Mouse (Mus musculus): ENCODE measurements around the gene Dner. TPM values are rescaled to one million over a fixed set of nuclear protein-coding genes. Genes with fewer than 3 reads are reported as not detected.
A peak's percentile ranks its signal among the peaks of the same experiment; 100 is the strongest.

Gene Dner
- polyA plus RNA-seq, 1 experiment from 2014 or later: 0.38 TPM

DNA sequence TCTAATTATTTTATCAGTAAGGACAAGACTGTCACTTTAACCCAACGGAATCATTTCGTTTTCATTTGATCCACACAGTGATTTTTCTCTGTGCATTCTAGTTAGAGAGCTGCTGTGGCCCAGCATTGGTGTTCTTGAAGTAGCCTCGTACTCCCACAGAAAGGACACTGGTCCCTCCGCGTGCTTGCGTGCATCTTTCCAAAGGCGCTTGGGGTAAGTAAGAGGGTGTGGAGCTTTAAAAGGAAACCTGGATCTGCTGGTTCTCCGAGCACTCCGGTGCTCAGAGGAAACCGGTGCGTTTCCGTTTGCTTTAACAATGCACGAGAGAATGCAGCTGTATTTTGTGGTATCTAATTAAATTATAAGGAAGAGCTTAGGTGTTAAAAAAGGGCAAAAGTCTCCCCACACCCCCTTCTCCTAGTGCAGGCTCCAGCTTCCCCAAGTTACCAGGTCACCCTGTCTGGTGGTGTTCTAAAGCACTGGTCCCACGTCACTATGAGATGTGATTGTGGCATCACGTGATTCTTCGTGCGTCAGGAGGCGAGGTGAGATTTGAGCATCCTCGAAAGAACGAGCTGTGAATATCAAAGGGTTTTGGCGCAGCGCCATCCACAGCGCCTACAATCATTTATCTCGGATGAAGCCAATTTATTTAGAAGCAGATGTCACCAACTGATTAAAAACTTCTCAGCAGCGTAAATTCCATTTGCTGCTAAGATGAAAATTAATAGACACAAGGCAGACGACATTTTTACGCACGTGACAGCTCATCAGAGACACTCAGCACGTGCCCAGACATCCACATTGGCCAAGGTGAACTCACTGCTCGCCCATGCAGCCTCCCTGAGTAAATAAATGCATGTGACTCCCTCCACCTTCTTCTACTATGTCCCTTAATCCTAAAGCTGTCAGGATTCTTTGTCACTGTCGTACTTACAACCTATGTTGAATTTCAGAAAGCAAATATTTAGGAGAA lies 14.1 kb upstream of the Dner start:
- H3K4me1 ChIP-seq (ENCODE audit: control insufficient read depth, insufficient read depth, low read length): peaks cover 7% of the 10 kb centered on the region
- H3K27me3 ChIP-seq (ENCODE audit: control insufficient read depth, insufficient read depth, low read length): 0 out of 2 replicates have a peak, but pooled peaks cover 8% of the 10 kb centered on the region
- H3K27ac ChIP-seq (ENCODE audit: low read length): no peak overlapping the region
- no peak for ATAC-seq (replicated peaks; ENCODE audit: extremely low read depth, insufficient read depth, low FRiP score)
- H3K36me3 ChIP-seq (ENCODE audit: control insufficient read depth, insufficient read depth): no peaks in the 10 kb centered on the region
- no peak overlapping the region for H3K9ac ChIP-seq (ENCODE audit: low read length)
- peak overlapping the region; percentile 20 for H3K4me3 ChIP-seq (ENCODE audit: low read length)
- no peaks in the 10 kb centered on the region for H3K9me3 ChIP-seq (replicated peaks; ENCODE audit: control insufficient read depth, low read length)
- 12% methylated on average over 31 of the region's 31 CpGs for WGBS
- H3K4me2 ChIP-seq (ENCODE audit: low read depth, low read length): peak overlapping the region; percentile 49

DNA sequence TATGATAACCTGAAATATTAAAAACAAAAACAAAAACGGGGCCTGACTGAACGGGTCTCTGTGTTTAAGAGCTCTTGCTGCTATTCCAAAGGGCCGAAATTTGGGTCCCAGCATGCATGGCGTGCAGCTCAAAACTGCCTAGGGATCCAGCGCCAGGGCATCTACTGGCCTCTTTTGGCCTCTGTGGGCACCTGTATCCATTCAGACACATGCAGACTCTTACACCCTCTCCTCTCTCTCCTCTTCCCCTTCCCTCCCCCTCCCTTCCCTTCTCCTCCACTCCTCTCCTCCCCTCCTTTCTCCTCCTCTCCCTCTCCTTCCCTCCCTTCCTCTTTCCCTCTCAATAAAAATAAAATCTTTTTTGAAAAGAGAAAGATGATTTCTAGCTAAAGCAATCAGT lies 13.4 kb upstream of the Dner start:
- H3K27me3 ChIP-seq (ENCODE audit: control insufficient read depth, insufficient read depth, low read length): 0 out of 2 replicates have a peak, but pooled peaks cover 8% of the 10 kb centered on the region
- WGBS: 29% methylated on average over 5 of the region's 5 CpGs
- no peak overlapping the region for H3K4me3 ChIP-seq (ENCODE audit: low read length)
- peak overlapping the region; percentile 49; the same call in 1 of the 2 replicates for H3K4me2 ChIP-seq (ENCODE audit: low read depth, low read length)
- H3K36me3 ChIP-seq (ENCODE audit: control insufficient read depth, insufficient read depth): no peaks in the 10 kb centered on the region
- peaks cover 7% of the 10 kb centered on the region for H3K4me1 ChIP-seq (ENCODE audit: control insufficient read depth, insufficient read depth, low read length)
- ATAC-seq (replicated peaks; ENCODE audit: extremely low read depth, insufficient read depth, low FRiP score): no peak
- no peaks in the 10 kb centered on the region for H3K9me3 ChIP-seq (replicated peaks; ENCODE audit: control insufficient read depth, low read length)
- no peak overlapping the region for H3K27ac ChIP-seq (ENCODE audit: low read length)
- H3K9ac ChIP-seq (ENCODE audit: low read length): no peak overlapping the region

DNA sequence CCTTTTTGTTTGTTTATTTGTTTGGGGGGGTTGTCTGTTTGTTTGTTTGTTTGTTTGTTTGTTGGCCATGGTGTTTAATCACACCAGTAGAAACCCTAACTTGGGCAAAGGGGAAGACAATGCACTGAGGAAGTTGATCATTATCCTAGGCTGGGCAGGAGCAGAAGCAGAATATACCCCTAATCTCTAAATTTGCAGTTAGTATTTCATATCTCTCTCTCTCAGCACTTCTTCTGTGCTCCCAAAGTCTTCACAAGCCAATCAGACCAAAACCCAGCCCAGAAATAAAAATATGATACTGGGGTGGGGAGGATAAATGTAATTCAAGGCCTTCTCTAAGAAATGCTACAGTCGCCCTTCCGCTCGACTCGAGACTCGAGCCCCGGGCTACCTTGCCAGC lies 4.2 kb upstream of the Dner start:
- WGBS: 96% methylated on average over 6 of the region's 6 CpGs
- ATAC-seq (replicated peaks; ENCODE audit: extremely low read depth, insufficient read depth, low FRiP score): no peak
- peaks cover 12% of the 10 kb centered on the region for H3K27me3 ChIP-seq (ENCODE audit: control insufficient read depth, insufficient read depth, low read length)

DNA sequence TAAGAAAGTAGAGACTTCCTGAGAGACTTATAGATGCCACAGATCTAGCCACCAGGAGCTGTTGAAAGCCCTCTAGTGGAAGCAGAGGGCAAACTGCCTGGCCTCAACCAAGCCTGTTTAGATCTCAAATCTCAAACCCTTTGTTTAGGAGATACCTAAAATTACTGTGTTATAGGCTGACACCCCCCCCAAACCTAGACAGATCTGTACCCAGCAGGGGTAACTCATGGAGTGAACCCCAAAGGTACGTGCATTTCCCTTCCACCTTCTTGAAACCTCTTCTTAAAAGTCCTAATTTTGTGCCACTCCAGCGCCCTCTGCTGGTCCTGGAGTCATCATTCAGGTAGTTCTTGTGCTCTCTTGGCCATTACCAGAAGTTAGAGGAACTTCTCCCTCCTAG lies 1.1 kb upstream of the Dner start:
- Histone ChIP-seq H3K9me3 (replicated peaks; ENCODE audit: control insufficient read depth, low read length) (no peaks in the 10 kb centered on the region), H3K36me3 (ENCODE audit: control insufficient read depth, insufficient read depth) (no peaks in the 10 kb centered on the region), H3K27ac (ENCODE audit: low read length) (no peak overlapping the region), H3K4me2 (ENCODE audit: low read depth, low read length) (no peak overlapping the region), H3K4me3 (ENCODE audit: low read length) (no peak overlapping the region), H3K9ac (ENCODE audit: low read length) (no peak overlapping the region), H3K27me3 (ENCODE audit: control insufficient read depth, insufficient read depth, low read length) (peaks cover 26% of the 10 kb centered on the region), H3K4me1 (ENCODE audit: control insufficient read depth, insufficient read depth, low read length) (peaks cover 3% of the 10 kb centered on the region; the same call in 1 of the 2 replicates)
- WGBS: 9% methylated on average over 2 of the region's 2 CpGs
- ATAC-seq (replicated peaks; ENCODE audit: extremely low read depth, insufficient read depth, low FRiP score): no peak

More for the DNA sequence above, 4.2 kb upstream of the Dner start:
- no peaks in the 10 kb centered on the region for H3K9me3 ChIP-seq (replicated peaks; ENCODE audit: control insufficient read depth, low read length)
- H3K4me2 ChIP-seq (ENCODE audit: low read depth, low read length): no peak overlapping the region
- H3K36me3 ChIP-seq (ENCODE audit: control insufficient read depth, insufficient read depth): no peaks in the 10 kb centered on the region
- no peak overlapping the region for H3K4me3 ChIP-seq (ENCODE audit: low read length)
- no peak overlapping the region for H3K27ac ChIP-seq (ENCODE audit: low read length)
- H3K4me1 ChIP-seq (ENCODE audit: control insufficient read depth, insufficient read depth, low read length): peaks cover 3% of the 10 kb centered on the region; the same call in 1 of the 2 replicates
- no peak overlapping the region for H3K9ac ChIP-seq (ENCODE audit: low read length)

DNA sequence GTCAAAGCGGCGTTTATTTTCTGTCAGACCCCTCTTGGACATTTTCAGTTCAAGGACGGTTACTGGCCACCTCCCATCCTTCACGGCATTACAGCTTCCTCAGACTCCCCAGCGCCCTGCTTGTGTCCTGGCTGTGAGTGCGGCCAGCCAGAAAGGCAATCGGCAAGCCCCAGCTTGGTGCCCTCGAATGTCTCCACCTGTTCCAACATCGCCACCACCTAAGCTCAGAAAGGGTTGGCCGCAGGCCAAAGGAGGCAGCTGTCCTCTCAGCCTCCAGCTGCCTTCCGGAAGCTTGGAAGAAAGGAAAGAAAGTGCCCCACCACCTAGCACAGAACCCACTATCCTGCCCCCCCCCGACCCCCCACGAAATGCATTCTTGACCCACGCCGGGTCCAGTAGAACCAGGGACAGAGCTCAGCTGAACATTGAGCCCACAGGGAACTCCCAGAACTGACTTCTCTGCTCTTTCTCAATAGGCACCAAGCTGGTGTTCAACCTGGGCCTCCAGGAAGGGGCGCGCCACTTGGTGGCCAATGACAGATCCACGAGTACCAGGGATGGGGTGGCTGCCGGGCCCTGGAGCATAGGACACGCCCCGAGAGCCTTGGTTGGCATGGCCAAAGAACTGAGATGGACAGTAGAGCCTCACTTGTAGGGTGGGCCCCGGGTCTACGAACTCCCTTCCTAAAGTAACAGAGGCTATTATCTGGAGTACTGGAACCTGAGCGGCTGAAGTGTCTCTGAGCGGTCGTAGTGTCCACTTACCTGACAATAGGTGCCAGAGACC lies 1.1 kb downstream of the Dner start:
- no peaks in the 10 kb centered on the region for H3K36me3 ChIP-seq (ENCODE audit: control insufficient read depth, insufficient read depth)
- no peak overlapping the region for H3K27ac ChIP-seq (ENCODE audit: low read length)
- peak overlapping the region; percentile 55 for H3K4me3 ChIP-seq (ENCODE audit: low read length)
- no peak for ATAC-seq (replicated peaks; ENCODE audit: extremely low read depth, insufficient read depth, low FRiP score)
- peaks cover 3% of the 10 kb centered on the region; the same call in 1 of the 2 replicates for H3K4me1 ChIP-seq (ENCODE audit: control insufficient read depth, insufficient read depth, low read length)
- 12% methylated on average over 26 of the region's 26 CpGs for WGBS
- H3K9ac ChIP-seq (ENCODE audit: low read length): no peak overlapping the region
- peaks cover 26% of the 10 kb centered on the region for H3K27me3 ChIP-seq (ENCODE audit: control insufficient read depth, insufficient read depth, low read length)
- no peaks in the 10 kb centered on the region for H3K9me3 ChIP-seq (replicated peaks; ENCODE audit: control insufficient read depth, low read length)
- peak overlapping the region; percentile 86 for H3K4me2 ChIP-seq (ENCODE audit: low read depth, low read length)

DNA sequence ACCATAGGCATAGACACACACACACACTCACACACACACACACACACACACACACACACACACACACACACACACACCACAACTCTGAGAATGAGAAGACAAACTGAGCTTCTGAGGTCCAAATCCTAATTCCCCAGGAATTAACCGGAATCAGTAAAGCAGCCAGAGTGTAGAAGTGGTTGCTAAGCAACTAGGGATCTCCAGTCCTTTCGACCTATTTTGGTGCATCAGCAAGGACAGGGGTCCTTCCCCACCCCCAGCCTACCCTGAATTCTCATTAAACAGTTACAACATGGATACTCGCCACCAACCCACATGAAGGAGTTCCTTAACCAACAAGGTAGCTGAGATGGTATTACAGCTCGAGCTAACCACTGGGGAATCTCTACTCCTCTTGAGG lies 18.1 kb downstream of the Dner start:
- Histone ChIP-seq H3K9ac (ENCODE audit: low read length) (no peak overlapping the region), H3K9me3 (replicated peaks; ENCODE audit: control insufficient read depth, low read length) (no peaks in the 10 kb centered on the region), H3K4me3 (ENCODE audit: low read length) (no peak overlapping the region), H3K36me3 (ENCODE audit: control insufficient read depth, insufficient read depth) (no peaks in the 10 kb centered on the region), H3K27ac (ENCODE audit: low read length) (no peak overlapping the region), H3K4me2 (ENCODE audit: low read depth, low read length) (no peak overlapping the region), H3K27me3 (ENCODE audit: control insufficient read depth, insufficient read depth, low read length) (no peaks in the 10 kb centered on the region), H3K4me1 (ENCODE audit: control insufficient read depth, insufficient read depth, low read length) (no peaks in the 10 kb centered on the region)
- WGBS: 53% methylated on average over 4 of the region's 4 CpGs
- no peak for ATAC-seq (replicated peaks; ENCODE audit: extremely low read depth, insufficient read depth, low FRiP score)

DNA sequence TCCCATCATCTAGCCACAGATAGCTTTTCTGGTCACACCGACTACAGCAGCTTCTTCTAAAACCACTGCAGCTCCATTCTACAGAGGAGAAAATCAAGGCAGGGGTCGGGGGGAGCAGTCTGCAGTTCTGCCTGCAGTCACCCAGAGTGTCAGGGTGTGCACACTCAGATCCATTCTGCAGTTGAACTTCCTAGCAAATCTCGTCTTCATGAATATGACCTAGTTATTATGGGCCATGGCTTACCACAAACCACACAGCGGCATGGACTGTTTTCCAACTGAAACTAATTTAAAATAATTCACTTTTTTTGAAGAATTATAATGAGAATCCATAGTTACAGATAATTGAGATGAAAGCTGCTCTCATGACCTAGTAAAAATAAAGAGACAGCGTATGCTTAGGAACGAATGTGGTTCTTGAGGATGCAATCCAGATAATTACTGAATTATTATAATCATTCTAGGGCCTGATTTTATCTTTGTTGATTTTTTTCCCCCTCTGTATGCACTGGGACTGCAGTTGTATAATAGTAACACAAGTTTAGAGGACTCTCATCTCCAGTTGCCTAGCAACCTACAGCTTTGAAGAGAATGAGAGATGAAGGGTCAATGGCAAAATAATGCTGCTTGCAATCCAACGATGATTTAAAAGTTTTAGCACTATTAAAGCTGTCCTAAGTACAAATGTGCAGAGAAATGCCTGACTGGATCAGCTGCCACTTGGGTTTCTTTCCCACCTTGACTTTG lies 27.7 kb downstream of the Dner start:
- no peak for ATAC-seq (replicated peaks; ENCODE audit: extremely low read depth, insufficient read depth, low FRiP score)
- no peak overlapping the region for H3K9ac ChIP-seq (ENCODE audit: low read length)
- WGBS: 76% methylated on average over 7 of the region's 7 CpGs
- no peak overlapping the region for H3K4me2 ChIP-seq (ENCODE audit: low read depth, low read length)
- H3K27me3 ChIP-seq (ENCODE audit: control insufficient read depth, insufficient read depth, low read length): no peaks in the 10 kb centered on the region
- no peaks in the 10 kb centered on the region for H3K36me3 ChIP-seq (ENCODE audit: control insufficient read depth, insufficient read depth)
- no peak overlapping the region for H3K27ac ChIP-seq (ENCODE audit: low read length)
- H3K9me3 ChIP-seq (replicated peaks; ENCODE audit: control insufficient read depth, low read length): no peaks in the 10 kb centered on the region
- H3K4me1 ChIP-seq (ENCODE audit: control insufficient read depth, insufficient read depth, low read length): no peaks in the 10 kb centered on the region
- H3K4me3 ChIP-seq (ENCODE audit: low read length): no peak overlapping the region

DNA sequence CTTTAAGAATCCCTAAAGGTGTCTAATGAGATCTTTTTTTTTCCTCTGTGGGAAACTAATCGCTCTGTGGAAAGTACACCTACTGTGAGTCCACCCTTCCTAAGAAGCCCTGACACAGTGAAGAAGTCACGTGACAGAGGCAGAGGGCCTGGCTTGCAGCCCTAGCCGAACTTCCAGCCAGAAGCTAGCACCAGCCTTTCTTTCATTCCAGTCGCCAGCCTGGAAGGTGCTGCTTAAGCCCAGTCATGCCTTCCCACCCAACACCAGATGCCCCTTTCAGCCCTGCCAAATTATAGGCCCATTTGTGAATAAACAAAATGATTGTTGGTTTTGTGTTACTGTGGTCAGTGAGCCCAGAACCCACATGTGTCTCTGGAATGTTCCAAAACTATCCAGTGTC lies 28.4 kb downstream of the Dner start:
- Histone ChIP-seq H3K4me3 (ENCODE audit: low read length) (no peak overlapping the region), H3K4me1 (ENCODE audit: control insufficient read depth, insufficient read depth, low read length) (no peaks in the 10 kb centered on the region), H3K9ac (ENCODE audit: low read length) (no peak overlapping the region), H3K27ac (ENCODE audit: low read length) (no peak overlapping the region), H3K9me3 (replicated peaks; ENCODE audit: control insufficient read depth, low read length) (no peaks in the 10 kb centered on the region), H3K4me2 (ENCODE audit: low read depth, low read length) (no peak overlapping the region), H3K27me3 (ENCODE audit: control insufficient read depth, insufficient read depth, low read length) (no peaks in the 10 kb centered on the region), H3K36me3 (ENCODE audit: control insufficient read depth, insufficient read depth) (no peaks in the 10 kb centered on the region)
- WGBS: 69% methylated on average over 4 of the region's 4 CpGs
- ATAC-seq (replicated peaks; ENCODE audit: extremely low read depth, insufficient read depth, low FRiP score): no peak

Data from heart, embryonic 16.5 days (tissue).